Mouse (Mus musculus) kidney, postnatal 0 days (tissue): ENCODE measurements around the gene Usf1. TPM values are rescaled to one million over a fixed set of nuclear protein-coding genes. Genes with fewer than 3 reads are reported as not detected.

Experiments used
- ATAC-seq: fragments of 200-750 bp; cut with Nextera tagmentation; replicated peaks from 2 replicates; pipeline ENCODE4 v1.8.0; 2017; ENCODE audit warnings: low read depth, moderate number of reproducible peaks, moderate TSS enrichment, moderate library complexity; ENCODE audit not compliant: low FRiP score
- DNase-seq: peaks from one replicate; pipeline ENCODE4 v3.0.0-alpha.2; 2016; ENCODE audit warnings: low spot score
- H3K27ac ChIP-seq: fragments of 300-500 bp; sonication (generic); 2 replicates; pipeline ENCODE4 v1.5.1; 2014; ENCODE audit warnings: mild to moderate bottlenecking
- H3K27me3 ChIP-seq: fragments of 300-500 bp; sonication (generic); 2 replicates; pipeline ENCODE4 v1.6.1; 2014; ENCODE audit warnings: low read length, mixed read lengths; ENCODE audit not compliant: insufficient read depth
- H3K36me3 ChIP-seq: fragments of 300-500 bp; sonication (generic); 2 replicates; pipeline ENCODE4 v1.6.1; 2014; ENCODE audit warnings: low read length, mixed read lengths; ENCODE audit not compliant: insufficient read depth
- H3K4me1 ChIP-seq: fragments of 300-500 bp; sonication (generic); replicated peaks from 2 replicates; pipeline ENCODE4 v1.6.1; 2014; ENCODE audit warnings: antibody characterized with exemption, low read length, mixed read lengths; ENCODE audit not compliant: insufficient read depth
- H3K4me2 ChIP-seq: fragments of 300-500 bp; sonication (generic); 2 replicates; pipeline ENCODE4 v1.6.1; 2014; ENCODE audit warnings: mild to moderate bottlenecking, low read length, moderate library complexity, mixed read lengths
- H3K4me3 ChIP-seq: fragments of 300-500 bp; sonication (generic); replicated peaks from 2 replicates; pipeline ENCODE4 v1.5.1; 2014; ENCODE audit warnings: low read depth, low read length
- H3K9ac ChIP-seq: fragments of 300-500 bp; sonication (generic); 2 replicates; pipeline ENCODE4 v1.6.1; 2014; ENCODE audit warnings: low read depth, low read length
- H3K9me3 ChIP-seq: fragments of 300-500 bp; sonication (generic); replicated peaks from 2 replicates; pipeline ENCODE4 v1.6.1; 2016; ENCODE audit warnings: low read length, inconsistent platforms, mixed read lengths
- CTCF ChIP-seq: IDR thresholded peaks from 2 replicates; pipeline ENCODE4 v1.5.1; 2016; ENCODE audit warnings: antibody characterized with exemption, low read depth, mild to moderate bottlenecking, moderate library complexity
- WGBS: fragments of 180-500 bp; shearing (Covaris S2); extraction: QIAGEN DNeasy Blood & Tissue Kit; methylation state at CpG from one replicate; pipeline ENCODE4 v1.1.7; 2014; 5-methylcytosine and 5-hydroxymethylcytosine counted together
- polyA plus RNA-seq: library from polyadenylated mRNA; unstranded; fragments of >200 nt; fragmentation: Nextera tagmentation; extraction: Ambion mirVana; gene quantifications from 2 replicates; pipeline ENCODE4 v1.2.1, GENCODE M21; 2015

Usf1 gene
- polyA plus RNA-seq, 1 experiment from 2014 or later, result 64.0 TPM

DNA sequence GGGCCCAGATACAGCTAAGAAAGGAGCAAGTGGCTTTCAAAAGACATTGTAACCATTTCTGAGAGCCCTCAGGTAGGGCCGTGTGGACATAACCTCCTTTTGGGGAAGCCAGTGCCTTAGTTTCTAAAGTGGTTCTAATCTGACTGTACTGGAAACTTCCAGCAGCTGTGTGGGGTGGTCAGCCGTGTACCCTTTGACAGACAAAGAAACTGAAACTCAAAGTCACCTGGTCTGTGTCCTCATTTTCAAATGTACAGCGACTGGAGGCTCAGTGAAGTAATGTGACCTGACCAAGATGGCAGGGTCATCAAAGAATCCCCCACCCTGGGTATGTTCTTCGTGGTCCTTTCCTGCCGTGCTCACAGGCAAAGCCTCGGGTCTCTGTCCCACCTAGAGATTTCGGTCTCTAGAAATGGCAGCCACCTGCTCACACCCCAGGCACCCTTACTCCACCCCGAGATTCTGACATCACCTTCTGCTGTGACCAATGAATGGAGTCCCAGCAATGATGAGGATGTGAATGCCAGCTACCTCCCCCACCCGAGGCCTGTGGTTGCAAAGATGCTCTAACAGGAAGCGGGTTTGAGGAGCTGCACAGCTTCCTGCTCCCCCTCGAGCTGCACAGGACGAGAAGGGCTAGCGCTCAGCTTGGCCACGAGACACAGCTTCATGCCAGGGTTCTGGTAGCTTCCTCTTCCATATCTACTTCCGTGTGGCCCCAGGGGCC lies 22.6 kb upstream of the Usf1 start, which contains the start of gene Arhgap30:
Gene Arhgap30 (plus strand): TSS at position 579 of the 727 bp plus-strand sequence.
- H3K9me3 ChIP-seq, result no peaks in the 10 kb centered on the region
- no peak for TF ChIP-seq CTCF
- no peaks in the 10 kb centered on the region for H3K4me1 ChIP-seq
- H3K4me2 ChIP-seq, result no peak within 1 kb of the TSS
- H3K9ac ChIP-seq, result no peak within 1 kb of the TSS
- ATAC-seq (no peak), DNase-seq (no peak)
- 78% methylated on average over 15 of the region's 15 CpGs for WGBS
- no peaks in the 10 kb centered on the region for H3K36me3 ChIP-seq
- no peaks in the 10 kb centered on the region for H3K27me3 ChIP-seq
- no peak within 1 kb of the TSS for H3K4me3 ChIP-seq
- no peak within 1 kb of the TSS for H3K27ac ChIP-seq

DNA sequence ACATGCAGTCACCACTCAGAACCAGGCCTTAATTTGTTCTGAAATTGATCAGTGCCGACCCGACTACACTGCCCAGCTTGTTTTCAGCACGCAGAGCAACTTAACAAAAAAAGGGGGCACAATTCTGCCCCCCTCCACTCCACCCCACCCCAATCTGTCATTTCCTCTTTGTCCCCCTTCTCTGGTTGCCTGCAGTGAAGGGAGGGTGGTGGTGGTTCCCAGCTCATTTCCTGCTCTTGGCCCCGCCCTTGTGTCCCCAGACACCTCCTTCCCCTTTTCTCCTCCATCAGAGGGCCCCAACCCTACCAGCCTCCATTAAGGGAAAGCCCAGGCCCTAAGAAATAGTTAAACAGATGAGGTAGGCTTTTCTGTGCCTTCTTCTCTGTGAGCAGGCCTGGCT lies 21.0 kb upstream of the Usf1 start:
- H3K4me3 ChIP-seq, result no peak overlapping the region
- H3K27me3 ChIP-seq, result no peaks in the 10 kb centered on the region
- no peak overlapping the region for H3K9ac ChIP-seq
- H3K4me1 ChIP-seq, result no peaks in the 10 kb centered on the region
- no peak for TF ChIP-seq CTCF
- WGBS, result 90% methylated on average over 4 of the region's 4 CpGs
- no peak overlapping the region for H3K27ac ChIP-seq
- DNase-seq (no peak), ATAC-seq (no peak)
- no peak overlapping the region for H3K4me2 ChIP-seq
- no peaks in the 10 kb centered on the region for H3K9me3 ChIP-seq
- no peaks in the 10 kb centered on the region for H3K36me3 ChIP-seq

DNA sequence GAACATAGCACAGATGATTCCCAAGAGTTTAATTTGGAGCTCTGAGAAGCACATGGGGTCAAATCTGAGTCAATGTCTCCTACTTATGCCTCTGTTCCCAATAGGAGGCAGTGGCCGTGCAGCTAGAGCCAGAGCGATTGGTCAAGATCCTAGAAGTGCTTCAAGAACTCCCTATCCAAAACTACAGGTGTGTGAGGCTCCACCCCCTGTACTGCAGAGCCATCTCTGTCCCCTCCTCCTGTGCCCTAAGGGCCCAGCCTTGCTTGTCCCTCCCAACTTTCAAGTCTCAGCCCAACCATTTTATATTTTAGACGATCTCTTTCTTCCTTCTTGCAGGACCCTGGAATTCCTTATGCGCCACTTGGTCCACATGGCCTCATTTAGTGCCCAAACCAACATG lies 9.3 kb upstream of the Usf1 start:
- no peak overlapping the region for H3K4me2 ChIP-seq
- no peaks in the 10 kb centered on the region for H3K27me3 ChIP-seq
- no peak for DNase-seq
- no peaks in the 10 kb centered on the region for H3K36me3 ChIP-seq
- H3K9ac ChIP-seq, result no peak overlapping the region
- no peaks in the 10 kb centered on the region for H3K9me3 ChIP-seq
- no peak overlapping the region for H3K27ac ChIP-seq
- no peak for ATAC-seq
- no peaks in the 10 kb centered on the region for H3K4me1 ChIP-seq
- TF ChIP-seq CTCF, result no peak
- WGBS, result 83% methylated on average over 4 of the region's 4 CpGs
- no peak overlapping the region for H3K4me3 ChIP-seq

DNA sequence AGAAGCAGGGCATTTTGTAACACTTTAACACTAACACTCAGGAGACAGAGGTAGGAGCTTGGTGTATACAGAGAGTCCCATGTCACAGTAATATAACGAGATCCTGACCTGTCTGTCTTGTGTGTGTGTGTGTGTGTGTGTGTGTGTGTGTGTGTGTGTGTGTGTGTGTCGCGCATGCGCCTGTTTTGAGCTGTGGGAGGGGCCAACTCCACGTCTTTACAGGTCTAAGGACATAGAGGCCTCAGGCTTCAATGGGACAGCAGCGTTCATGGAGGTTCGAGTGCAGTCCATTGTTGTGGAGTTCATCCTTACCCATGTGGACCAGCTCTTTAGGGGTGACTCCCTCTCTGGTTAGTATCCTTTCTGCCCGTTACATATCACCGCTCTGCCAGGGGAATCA lies 8.1 kb upstream of the Usf1 start:
- Histone ChIP-seq H3K9me3 (no peaks in the 10 kb centered on the region), H3K4me2 (no peak overlapping the region), H3K27me3 (no peaks in the 10 kb centered on the region), H3K4me3 (no peak overlapping the region), H3K4me1 (no peaks in the 10 kb centered on the region), H3K9ac (no peak overlapping the region), H3K27ac (no peak overlapping the region), H3K36me3 (no peaks in the 10 kb centered on the region)
- no peak for DNase-seq
- no peak for ATAC-seq
- WGBS, result 72% methylated on average over 9 of the region's 9 CpGs
- no peak for TF ChIP-seq CTCF

DNA sequence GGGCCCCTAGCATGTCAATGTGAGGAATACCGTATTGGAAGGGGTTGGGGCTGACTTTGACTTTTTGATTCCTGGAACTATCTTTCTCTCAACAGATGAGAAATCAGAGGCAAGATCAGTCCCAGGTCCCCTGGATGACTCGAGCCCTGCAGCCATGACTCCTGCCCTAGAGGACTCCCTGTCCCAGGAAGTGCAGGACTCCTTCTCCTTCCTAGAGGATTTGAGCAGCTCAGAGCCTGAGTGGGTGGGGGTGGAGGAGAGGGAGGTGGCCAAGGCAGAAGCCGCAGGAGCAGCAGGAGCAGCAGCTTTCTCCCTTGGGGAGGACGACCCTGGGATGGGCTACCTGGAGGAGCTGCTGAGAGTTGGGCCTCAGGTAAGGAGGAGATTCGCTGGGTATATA lies 3.9 kb upstream of the Usf1 start:
- H3K27me3 ChIP-seq, result no peaks in the 10 kb centered on the region
- no peaks in the 10 kb centered on the region for H3K9me3 ChIP-seq
- no peak for ATAC-seq
- H3K4me3 ChIP-seq, result no peak overlapping the region
- H3K4me2 ChIP-seq, result no peak overlapping the region
- H3K4me1 ChIP-seq, result no peaks in the 10 kb centered on the region
- no peak overlapping the region for H3K9ac ChIP-seq
- no peaks in the 10 kb centered on the region for H3K36me3 ChIP-seq
- no peak overlapping the region for H3K27ac ChIP-seq
- no peak for DNase-seq
- WGBS, result 74% methylated on average over 5 of the region's 5 CpGs
- TF ChIP-seq CTCF, result no peak

DNA sequence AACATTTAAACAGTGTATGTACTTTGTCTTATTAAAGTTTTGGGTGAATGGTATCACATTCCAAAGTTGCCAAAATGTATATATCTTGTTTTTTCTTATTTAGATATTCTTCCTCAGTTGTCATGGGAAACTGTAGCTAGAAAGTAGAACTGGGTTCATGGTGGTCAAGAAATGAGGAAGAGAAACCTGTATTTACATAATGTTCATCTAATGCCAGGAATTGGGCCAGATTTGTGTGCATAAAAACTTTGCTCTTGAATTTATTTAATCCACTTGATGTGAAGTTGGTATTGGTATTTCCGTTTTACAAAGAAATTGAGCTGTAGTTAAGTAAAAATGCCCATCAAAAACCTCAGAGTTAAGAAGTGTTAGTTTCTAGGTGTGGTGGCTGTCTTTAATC lies 882 bp upstream of the Usf1 start:
- H3K4me3 ChIP-seq, result no peak overlapping the region
- no peak overlapping the region for H3K27ac ChIP-seq
- H3K9ac ChIP-seq, result no peak overlapping the region
- H3K4me1 ChIP-seq, result no peaks in the 10 kb centered on the region
- no peak for TF ChIP-seq CTCF
- H3K36me3 ChIP-seq, result no peaks in the 10 kb centered on the region
- no peak for ATAC-seq
- H3K27me3 ChIP-seq, result no peaks in the 10 kb centered on the region
- H3K9me3 ChIP-seq, result no peaks in the 10 kb centered on the region
- no peak for DNase-seq
- WGBS, result 86% methylated on average over 1 of the region's 1 CpGs
- no peak overlapping the region for H3K4me2 ChIP-seq

DNA sequence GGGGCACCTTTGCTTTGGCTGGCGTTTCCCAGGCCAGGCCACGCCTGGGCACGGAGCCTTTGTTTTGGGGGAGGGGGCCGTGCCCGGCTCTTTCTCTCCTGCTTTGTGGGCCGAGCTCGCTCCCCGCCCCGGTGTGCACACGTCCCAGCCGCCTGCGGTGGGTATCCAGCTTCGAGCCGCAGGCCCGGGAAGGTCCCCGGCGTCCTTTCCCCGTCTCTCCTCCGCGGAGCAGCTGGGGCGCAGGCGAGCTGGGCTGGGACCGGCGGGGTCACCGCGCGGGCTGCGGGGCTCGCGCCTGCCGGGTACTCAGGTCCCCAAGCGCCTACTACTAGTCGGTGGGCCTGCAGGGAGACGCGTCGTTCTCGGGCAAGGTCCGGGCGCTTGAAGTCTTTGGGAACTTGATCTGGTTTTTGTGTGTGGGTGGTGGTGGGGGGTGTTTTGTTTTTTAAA lies 404 bp downstream of the Usf1 start:
- Histone ChIP-seq H3K4me3 (peak overlapping the region; percentile 88), H3K9ac (peak overlapping the region; percentile 97), H3K36me3 (peaks cover 12% of the 10 kb centered on the region), H3K4me1 (no peaks in the 10 kb centered on the region), H3K27me3 (no peaks in the 10 kb centered on the region), H3K9me3 (no peaks in the 10 kb centered on the region), H3K27ac (peak overlapping the region; percentile 90), H3K4me2 (peak overlapping the region; percentile 77)
- WGBS, result 2% methylated on average over 36 of the region's 39 CpGs
- no peak for TF ChIP-seq CTCF
- ATAC-seq (peak; percentile 75), DNase-seq (no peak)
